Mouse (Mus musculus) cerebellum, postnatal 4 days (tissue): ENCODE measurements around the gene Lipt1.
A peak's percentile ranks its signal among the peaks of the same experiment; 100 is the strongest.

Experiments used
- DNase-seq, 2 experiments: peaks; one replicate each; pipeline ENCODE4 v3.0.0; 2022; ENCODE audit warnings: low spot score in 2 of 2, mixed read lengths in 1 of 2

Gene Lipt1

GRCm38 (mm10) chr1:37899816-37900215 is 28.3 kb downstream of the Lipt1 start:
- no peak for DNase-seq

GRCm38 (mm10) chr1:37900288-37900687 is 28.8 kb downstream of the Lipt1 start:
- DNase-seq: no peak

GRCm38 (mm10) chr1:37903178-37903577 is 31.6 kb downstream of the Lipt1 start:
- peak in 1 of 2 experiments; percentile 9 for DNase-seq

- no peak for DNase-seq
These were observed 41.2 kb downstream of the Lipt1 start for GRCm38 (mm10) chr1:37912751-37913150.

GRCm38 (mm10) chr1:37916393-37916792 is 44.9 kb downstream of the Lipt1 start, which contains the start of gene Lyg2:
Gene Lyg2, minus strand, starts transcription at chr1:37916493.
- DNase-seq: no peak

GRCm38 (mm10) chr1:37917666-37918065 is 46.1 kb downstream of the Lipt1 start:
- no peak for DNase-seq

- DNase-seq: no peak
These were observed 46.6 kb downstream of the Lipt1 start for GRCm38 (mm10) chr1:37918096-37918495.

GRCm38 (mm10) chr1:37922536-37922935 is 51.0 kb downstream of the Lipt1 start:
- no peak for DNase-seq
